Mouse (Mus musculus) gastrocnemius, adult 2 months (tissue): ENCODE results near the gene Jarid2. TPM values are rescaled to one million over a fixed set of nuclear protein-coding genes. Genes with fewer than 3 reads are reported as not detected.

Experiments used
- DNase-seq: peaks from one replicate; pipeline ENCODE4 v3.0.0; 2022
- H3K27ac ChIP-seq: fragments of 200-600 bp; 2 replicates; pipeline ENCODE4 v1.8.1; 2022; ENCODE audit warnings: mild to moderate bottlenecking
- H3K4me3 ChIP-seq: fragments of 200-600 bp; 2 replicates; pipeline ENCODE4 v1.8.1; 2022; ENCODE audit warnings: mild to moderate bottlenecking, moderate library complexity
- CTCF ChIP-seq: fragments of 200-600 bp; IDR thresholded peaks from 2 replicates; pipeline ENCODE4 v1.8.1; 2022; ENCODE audit warnings: antibody characterized with exemption, mild to moderate bottlenecking, moderate library complexity
- intact Hi-C: fragments of 180-260 bp; cut with DNase I; formaldehyde crosslinking; loops from one replicate; pipeline ENCODE4 v1.15.1; 2025
- total RNA-seq, 2 experiments: library from RNA; stranded (reverse); gene quantifications; 2 replicates each; pipeline ENCODE4 v1.2.3; 2021

The Jarid2 gene
- total RNA-seq, 2 experiments from 2014 or later = 26.0 to 29.0 TPM

- intact Hi-C loops = loop anchor here (1.0 to 5.0 kb wide), 5 partner anchors 55 to 870 kb away; no protein-coding TSS in a partner anchor
- peak overlapping the region; percentile 100 for H3K27ac ChIP-seq
- DNase-seq = no peak
- peak overlapping the region; percentile 93 for H3K4me3 ChIP-seq
- no peak for TF ChIP-seq CTCF
Measured at GRCm38 (mm10) chr13:44731727-44732441, 2.6 kb downstream of the Jarid2 start.

- no peak for DNase-seq
- Histone ChIP-seq H3K27ac (peak overlapping the region; percentile 100), H3K4me3 (peak overlapping the region; percentile 93)
- TF ChIP-seq CTCF = no peak
- intact Hi-C loops = loop anchor here (2.0 to 5.0 kb wide), 4 partner anchors 55 to 870 kb away; no protein-coding TSS in a partner anchor
Measured at GRCm38 (mm10) chr13:44732442-44732974, 3.2 kb downstream of the Jarid2 start.

- intact Hi-C loops = loop anchor here (2.0 to 5.0 kb wide), 4 partner anchors 54 to 871 kb away; no protein-coding TSS in a partner anchor
- Histone ChIP-seq H3K4me3 (peak overlapping the region; percentile 93), H3K27ac (peak overlapping the region; percentile 100)
- DNase-seq = no peak
- TF ChIP-seq CTCF = no peak
Measured at GRCm38 (mm10) chr13:44733036-44733372, 3.7 kb downstream of the Jarid2 start.

GRCm38 (mm10) chr13:44733373-44734111, 4.3 kb downstream of the Jarid2 start:
- DNase-seq = peak; percentile 95
- intact Hi-C loops = loop anchor here (2.0 to 5.0 kb wide), 4 partner anchors 54 to 871 kb away; no protein-coding TSS in a partner anchor
- peak overlapping the region; percentile 93 for H3K4me3 ChIP-seq
- TF ChIP-seq CTCF = peak; percentile 66
- H3K27ac ChIP-seq = peak overlapping the region; percentile 100

DNA sequence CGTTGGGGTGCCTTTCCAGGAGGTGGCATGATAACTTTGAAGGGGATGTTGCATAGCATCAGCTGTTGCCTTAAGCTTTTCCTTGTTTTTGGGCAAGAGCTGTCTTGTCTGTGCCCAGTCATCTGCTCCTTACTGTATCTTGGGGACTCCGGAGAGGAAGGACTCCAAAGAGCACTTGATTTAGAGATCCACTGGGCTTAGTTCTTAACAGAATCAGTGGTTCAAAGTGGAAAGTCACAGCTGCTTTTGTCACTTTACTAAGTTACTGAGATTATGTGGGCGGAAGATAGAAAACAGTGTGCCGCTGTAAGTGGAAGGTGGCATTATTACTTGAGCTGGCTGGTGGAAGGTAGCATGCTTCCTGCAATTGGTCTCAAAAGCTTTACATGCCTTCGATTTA, 5.2 kb downstream of the Jarid2 start:
- TF ChIP-seq CTCF = no peak
- DNase-seq = no peak
- H3K27ac ChIP-seq = peak overlapping the region; percentile 100
- H3K4me3 ChIP-seq = peak overlapping the region; percentile 93
- intact Hi-C loops = loop anchor here (5.0 kb wide), 2 partner anchors 53 to 872 kb away; no protein-coding TSS in a partner anchor

DNA sequence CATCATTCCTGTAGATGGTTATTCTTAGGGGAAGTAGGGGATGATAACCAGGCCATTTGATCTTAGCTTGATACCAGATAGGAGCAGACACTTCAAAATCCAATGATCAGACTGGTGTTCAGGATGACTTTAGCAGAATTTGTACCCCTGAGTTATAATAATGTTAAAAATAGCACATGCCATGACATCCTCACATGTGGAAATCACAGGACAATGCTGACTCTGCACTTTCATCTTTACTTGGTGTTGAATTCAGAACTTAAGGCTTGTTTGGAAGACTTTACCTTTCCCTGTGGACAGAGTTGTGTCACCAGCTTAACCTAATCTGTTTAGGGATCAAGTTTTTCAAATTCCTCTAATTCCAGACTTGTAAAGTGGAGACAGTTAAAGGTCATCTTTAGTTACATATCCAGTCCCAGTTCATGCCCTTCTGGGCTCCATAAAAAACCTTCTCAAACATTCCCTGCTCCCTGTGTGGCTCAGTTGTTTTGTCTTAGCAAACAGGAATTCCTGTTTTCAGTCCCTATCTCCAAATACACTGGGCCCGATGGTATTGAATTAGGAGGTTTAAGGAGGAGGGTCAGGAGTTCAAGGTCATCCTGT, 5.9 kb downstream of the Jarid2 start:
- no peak for TF ChIP-seq CTCF
- intact Hi-C loops = no loop called here
- H3K4me3 ChIP-seq = peak overlapping the region; percentile 93
- DNase-seq = no peak
- peak overlapping the region; percentile 100 for H3K27ac ChIP-seq

DNA sequence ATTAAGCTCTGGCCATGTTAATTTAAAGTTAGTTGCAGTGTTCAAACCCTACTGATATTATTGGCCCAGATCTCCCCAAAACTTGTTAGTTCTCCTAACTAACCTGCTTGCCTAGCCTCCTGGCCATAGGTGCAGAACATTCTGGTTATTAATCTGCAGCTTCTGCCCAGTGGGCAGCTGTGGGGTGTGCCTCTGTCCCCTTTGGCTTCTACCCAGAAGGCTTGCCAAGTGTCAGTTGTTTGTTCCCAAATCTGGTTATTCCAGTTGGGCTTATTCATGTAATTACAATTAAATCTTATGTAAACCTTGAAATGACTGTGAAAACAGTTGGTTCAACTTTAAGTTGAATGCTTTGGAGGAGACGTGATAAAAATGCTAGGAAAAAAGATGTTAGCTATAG, 8.0 kb downstream of the Jarid2 start:
- peak; percentile 52 for DNase-seq
- H3K4me3 ChIP-seq = no peak overlapping the region
- peak overlapping the region; percentile 46 for H3K27ac ChIP-seq
- intact Hi-C loops = no loop called here
- TF ChIP-seq CTCF = no peak

GRCm38 (mm10) chr13:44751780-44752179, 22.5 kb downstream of the Jarid2 start:
- intact Hi-C loops = loop anchor here (5.0 kb wide), 1 partner anchor 36 kb away; no protein-coding TSS in a partner anchor
- no peak for DNase-seq
- Histone ChIP-seq H3K4me3 (no peak overlapping the region), H3K27ac (no peak overlapping the region)
- no peak for TF ChIP-seq CTCF

- no peak for DNase-seq
- Histone ChIP-seq H3K4me3 (no peak overlapping the region), H3K27ac (no peak overlapping the region)
- no peak for TF ChIP-seq CTCF
- intact Hi-C loops = loop anchor here (5.0 kb wide), 1 partner anchor 34 kb away; no protein-coding TSS in a partner anchor
Measured at GRCm38 (mm10) chr13:44753206-44753605, 23.9 kb downstream of the Jarid2 start.

DNA sequence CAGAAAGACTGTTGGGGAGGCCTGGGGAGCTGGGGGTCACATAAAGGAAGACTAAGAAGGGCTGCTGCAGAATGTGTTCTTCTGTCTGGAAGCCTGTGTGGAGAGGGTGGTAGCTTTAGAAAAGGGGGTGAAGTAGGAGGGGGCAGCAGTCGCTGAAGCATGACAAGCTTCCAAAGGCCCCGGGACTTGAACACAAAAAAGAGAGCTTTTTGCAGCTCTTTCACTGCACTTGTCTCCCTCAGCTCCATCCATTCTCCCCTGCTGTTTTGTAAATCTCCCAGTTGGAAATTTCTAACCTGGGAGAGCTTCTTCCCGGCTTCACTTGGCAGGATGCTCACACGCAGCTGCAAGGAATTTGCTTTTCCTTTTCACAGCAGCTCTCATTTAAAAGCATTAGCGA, 26.2 kb downstream of the Jarid2 start:
- no peak for TF ChIP-seq CTCF
- Histone ChIP-seq H3K27ac (peak overlapping the region; percentile 67), H3K4me3 (peak overlapping the region; percentile 35)
- DNase-seq = peak; percentile 39
- intact Hi-C loops = loop anchor here (5.0 kb wide), 1 partner anchor 197 kb away; no protein-coding TSS in a partner anchor

DNA sequence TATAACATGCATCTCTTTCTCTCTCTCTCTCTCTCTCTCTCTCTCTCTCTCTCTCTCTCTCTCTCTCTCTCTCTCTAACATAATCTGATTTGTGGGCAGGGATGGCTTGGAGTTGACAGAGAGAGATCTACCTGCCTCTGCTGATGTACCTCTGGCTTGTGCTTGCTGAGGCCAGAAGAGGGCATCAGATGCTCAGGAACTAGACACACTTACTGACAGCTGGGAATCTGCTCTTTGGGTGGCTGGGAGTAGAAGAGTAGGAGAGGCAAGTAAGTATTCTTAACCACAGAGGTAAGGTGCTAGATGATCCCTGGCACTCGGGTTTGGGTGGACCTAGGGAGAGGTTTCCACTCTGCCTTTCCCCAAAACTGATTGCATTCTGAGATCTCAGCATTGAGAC, 29.5 kb downstream of the Jarid2 start:
- peak; percentile 34 for DNase-seq
- no peak overlapping the region for H3K4me3 ChIP-seq
- intact Hi-C loops = loop anchor here (5.0 kb wide), 1 partner anchor 194 kb away; no protein-coding TSS in a partner anchor
- H3K27ac ChIP-seq = peak overlapping the region; percentile 69
- TF ChIP-seq CTCF = peak; percentile 69

DNA sequence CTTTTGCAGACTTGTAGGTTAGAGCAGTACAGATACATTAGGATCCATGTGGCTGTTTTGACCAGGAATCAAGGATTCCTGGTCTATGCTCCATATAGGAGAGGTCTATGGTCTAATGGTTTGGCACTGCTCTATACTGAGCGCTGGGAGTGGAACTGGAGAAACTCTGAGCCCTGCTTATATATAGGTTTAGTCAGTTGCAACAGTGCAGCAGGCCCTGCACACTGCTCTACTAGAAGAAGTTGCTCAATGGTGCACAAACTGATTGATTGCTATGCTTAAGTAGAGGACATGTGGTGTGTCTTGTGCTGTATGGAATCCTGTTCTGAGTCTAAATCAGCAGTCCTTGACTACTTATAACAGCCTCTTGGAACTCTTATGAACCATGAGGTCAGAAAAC, 31.5 kb downstream of the Jarid2 start:
- intact Hi-C loops = loop anchor here (5.0 kb wide), 1 partner anchor 72 kb away; no protein-coding TSS in a partner anchor
- Histone ChIP-seq H3K27ac (no peak overlapping the region), H3K4me3 (no peak overlapping the region)
- DNase-seq = no peak
- TF ChIP-seq CTCF = no peak
